In genomic region chr9:64737406-64738201, GRCm38 (mm10) we compare ENCODE assay signal across 8 mouse cellular contexts. TPM values are rescaled to one million over a fixed set of nuclear protein-coding genes. Genes with fewer than 3 reads are reported as not detected.
DNase-seq lines count a peak whose midpoint lies in the region; ATAC-seq and TF ChIP-seq lines count a peak whose summit lies in the region.

Gene Rab11a (minus strand): TSS chr9:64737758.

- ATAC-seq in heart, embryonic 11.5 days (replicated peaks; ENCODE audit: insufficient number of reproducible peaks, low FRiP score, low TSS enrichment): peak; percentile 95
- peak; percentile 95 for ATAC-seq in kidney, embryonic 16.5 days (ENCODE audit: low FRiP score, low TSS enrichment)

- peak within 1 kb of the TSS; percentile 79 for H3K4me3 ChIP-seq in C2C12 (ENCODE audit: insufficient read depth, poor library complexity, severe bottlenecking)
- H3K4me3 ChIP-seq in erythroblast, embryonic 14.5 days (replicated peaks): peak within 1 kb of the TSS; percentile 100
- peak within 1 kb of the TSS; percentile 91 for H3K4me3 ChIP-seq in heart, embryonic 11.5 days (ENCODE audit: low read depth, low read length)
- H3K4me3 ChIP-seq in kidney, embryonic 16.5 days (ENCODE audit: low read length): peak within 1 kb of the TSS; percentile 94
- H3K4me3 ChIP-seq in liver, adult 2 months (ENCODE audit: insufficient read depth, low read depth, low read length): peak within 1 kb of the TSS; percentile 95
- H3K4me3 ChIP-seq in myocyte: peak within 1 kb of the TSS; percentile 89

- H3K4me1 ChIP-seq in erythroblast, embryonic 14.5 days (ENCODE audit: control insufficient read depth): peaks cover 24% of the 10 kb centered on the region
- peaks cover 4% of the 10 kb centered on the region; the same call in 1 of the 2 replicates for H3K4me1 ChIP-seq in heart, embryonic 11.5 days (ENCODE audit: control insufficient read depth, insufficient read depth, low read length)
- peaks cover 3% of the 10 kb centered on the region; the same call in 1 of the 2 replicates for H3K4me1 ChIP-seq in kidney, embryonic 16.5 days (ENCODE audit: insufficient read depth, low read length)
- peaks cover 12% of the 10 kb centered on the region; the same call in 1 of the 2 replicates for H3K4me1 ChIP-seq in liver, adult 2 months (ENCODE audit: control insufficient read depth, insufficient read depth, low read length)

- peak within 1 kb of the TSS; percentile 96 for H3K27ac ChIP-seq in heart, embryonic 11.5 days (ENCODE audit: low read depth, low read length)
- peak within 1 kb of the TSS; percentile 97 for H3K27ac ChIP-seq in kidney, embryonic 16.5 days (ENCODE audit: low read length)
- peak within 1 kb of the TSS; percentile 97 for H3K27ac ChIP-seq in liver, adult 2 months (replicated peaks; ENCODE audit: insufficient read depth, low read depth, low read length)

- peak within 1 kb of the TSS; percentile 90 for H3K9ac ChIP-seq in heart, embryonic 11.5 days (ENCODE audit: low read depth, low read length)
- H3K9ac ChIP-seq in kidney, embryonic 16.5 days (replicated peaks; ENCODE audit: low read length): peak within 1 kb of the TSS; percentile 94
- peak within 1 kb of the TSS; percentile 98 for H3K9ac ChIP-seq in liver, adult 2 months (ENCODE audit: low read depth, low read length)

- DNase-seq in brain, embryonic 14.5 days (ENCODE audit: low read depth): peak; percentile 98
- DNase-seq in liver, adult 2 months (ENCODE audit: extremely low read depth, low read depth, low spot score): peak; percentile 76
- DNase-seq in splenic B cell, adult 2 months (ENCODE audit: low read depth, low spot score): peak; percentile 97

- H3ac ChIP-seq in C2C12 (ENCODE audit: control insufficient read depth, insufficient read length, low read depth) (peak within 1 kb of the TSS; percentile 92), myocyte (ENCODE audit: control insufficient read depth, insufficient read length) (peak within 1 kb of the TSS; percentile 41)

- peak; percentile 91 for TF ChIP-seq POLR2A in brain, embryonic 14.5 days (IDR thresholded peaks at IDR 0.05; ENCODE audit: borderline replicate concordance, extremely low read depth, insufficient read depth, insufficient read length, poor library complexity, severe bottlenecking)
- 0 out of 2 replicates have a peak, but pooled peaks have one; percentile 55 for TF ChIP-seq POLR2A in liver, adult 2 months (IDR thresholded peaks at IDR 0.05; ENCODE audit: extremely low read depth, insufficient read depth, low read length)
- TF ChIP-seq POLR2A in myocyte (IDR thresholded peaks at IDR 0.05; ENCODE audit: insufficient read length, low read depth): peak; percentile 88

- H3K79me2 ChIP-seq in C2C12 (ENCODE audit: control insufficient read depth, insufficient read depth) (peaks cover 48% of the 10 kb centered on the region), myocyte (ENCODE audit: control insufficient read depth, insufficient read depth) (peaks cover 32% of the 10 kb centered on the region)
- peaks cover 10% of the 10 kb centered on the region; the same call in 1 of the 2 replicates for H3K79me2 ChIP-seq in liver, adult 2 months (ENCODE audit: control insufficient read depth, insufficient read depth, low read length)

- H3K9me3 ChIP-seq in erythroblast, embryonic 14.5 days (ENCODE audit: control insufficient read depth, low read length): no peaks in the 10 kb centered on the region
- H3K9me3 ChIP-seq in heart, embryonic 11.5 days (replicated peaks; ENCODE audit: control insufficient read depth, low read length): no peaks in the 10 kb centered on the region
- H3K9me3 ChIP-seq in kidney, embryonic 16.5 days (ENCODE audit: low read length): no peaks in the 10 kb centered on the region

- H3K27me3 ChIP-seq in C2C12 (ENCODE audit: control insufficient read depth, insufficient read depth, insufficient read length) (no peaks in the 10 kb centered on the region), myocyte (ENCODE audit: control insufficient read depth, insufficient read depth, insufficient read length) (no peaks in the 10 kb centered on the region)
- H3K27me3 ChIP-seq in erythroblast, embryonic 14.5 days (ENCODE audit: control insufficient read depth): no peaks in the 10 kb centered on the region
- no peaks in the 10 kb centered on the region for H3K27me3 ChIP-seq in heart, embryonic 11.5 days (ENCODE audit: control insufficient read depth, insufficient read depth, low read length)
- H3K27me3 ChIP-seq in kidney, embryonic 16.5 days (ENCODE audit: insufficient read depth, low read length): no peaks in the 10 kb centered on the region
- no peaks in the 10 kb centered on the region for H3K27me3 ChIP-seq in liver, adult 2 months (ENCODE audit: control insufficient read depth, insufficient read depth, low read length)
- H3K27me3 ChIP-seq in splenic B cell, adult 2 months (ENCODE audit: control insufficient read depth, insufficient read depth, low read length, poor library complexity, severe bottlenecking): no peaks in the 10 kb centered on the region

- under 1% methylated on average over 54 of the region's 61 CpGs for WGBS in heart, embryonic 11.5 days (ENCODE audit: insufficient replicate concordance)
- under 1% methylated on average over 46 of the region's 61 CpGs for WGBS in kidney, embryonic 16.5 days
- WGBS in liver, adult 2 months: under 1% methylated on average over 61 of the region's 61 CpGs

- peaks cover 23% of the 10 kb centered on the region for H3K79me3 ChIP-seq in C2C12 (ENCODE audit: low read depth)

- H3K36me3 ChIP-seq in C2C12 (ENCODE audit: control insufficient read depth, insufficient read depth) (no peaks in the 10 kb centered on the region), myocyte (ENCODE audit: control insufficient read depth, insufficient read depth) (no peaks in the 10 kb centered on the region)
- peaks cover 4% of the 10 kb centered on the region for H3K36me3 ChIP-seq in erythroblast, embryonic 14.5 days (ENCODE audit: control insufficient read depth)
- no peaks in the 10 kb centered on the region for H3K36me3 ChIP-seq in heart, embryonic 11.5 days (ENCODE audit: control insufficient read depth, insufficient read depth, low read length)
- no peaks in the 10 kb centered on the region for H3K36me3 ChIP-seq in kidney, embryonic 16.5 days (ENCODE audit: insufficient read depth, low read length)
- no peaks in the 10 kb centered on the region for H3K36me3 ChIP-seq in liver, adult 2 months (ENCODE audit: control insufficient read depth, insufficient read depth, low read length)
- no peaks in the 10 kb centered on the region for H3K36me3 ChIP-seq in splenic B cell, adult 2 months (ENCODE audit: control insufficient read depth, insufficient read depth, low read length, poor library complexity, severe bottlenecking)

- no peak for TF ChIP-seq CTCF in C2C12 (IDR thresholded peaks at IDR 0.05; ENCODE audit: control insufficient read depth, insufficient read depth, insufficient read length)
- no peak for TF ChIP-seq CTCF in brain, embryonic 14.5 days (IDR thresholded peaks at IDR 0.05; ENCODE audit: borderline replicate concordance, extremely low read depth, insufficient read depth, insufficient read length)
- no peak for TF ChIP-seq CTCF in liver, adult 2 months (IDR thresholded peaks at IDR 0.05; ENCODE audit: low read depth, low read length)

- H3K4me2 ChIP-seq in heart, embryonic 11.5 days: peak within 1 kb of the TSS; percentile 86
- peak within 1 kb of the TSS; percentile 68 for H3K4me2 ChIP-seq in kidney, embryonic 16.5 days (replicated peaks; ENCODE audit: low read depth, low read length)
- H3K4me2 ChIP-seq in myocyte (ENCODE audit: low read depth): peak within 1 kb of the TSS; percentile 87

TF ChIP-seq in C2C12, 6 proteins besides CTCF, POLR2A, EP300 and RAD21:
- TF ChIP-seq MYOD1 (IDR thresholded peaks at IDR 0.05; ENCODE audit: control insufficient read depth, insufficient read length, low read depth) (no peak), MYOG (IDR thresholded peaks at IDR 0.05; ENCODE audit: control insufficient read depth, extremely low read depth, insufficient read length) (no peak), FOSL1 (IDR thresholded peaks at IDR 0.05; ENCODE audit: insufficient read depth, low read length, poor library complexity, severe bottlenecking) (no peak), CEBPB (IDR thresholded peaks at IDR 0.05; ENCODE audit: low read depth) (no peak), USF1 (IDR thresholded peaks at IDR 0.05; ENCODE audit: low read depth) (no peak), MAX (IDR thresholded peaks at IDR 0.05) (no peak)

TF ChIP-seq in myocyte, 11 proteins besides CTCF, POLR2A, EP300 and RAD21:
- no peak for TF ChIP-seq CEBPB (IDR thresholded peaks at IDR 0.05; ENCODE audit: insufficient read depth, poor library complexity, severe bottlenecking)
- peak; percentile 90 for TF ChIP-seq POLR2AphosphoS2 (IDR thresholded peaks at IDR 0.05; ENCODE audit: insufficient read length, low read depth)
- no peak for TF ChIP-seq TCF3 (IDR thresholded peaks at IDR 0.05; ENCODE audit: insufficient read length, low read depth)
- peak in 1 of 3 experiments; percentile 61 for TF ChIP-seq MYOD1 (IDR thresholded peaks at IDR 0.05; ENCODE audit: control insufficient read depth in 1 of 3, insufficient read length in 2 of 3, low read depth in 2 of 3)
- TF ChIP-seq MAX (IDR thresholded peaks at IDR 0.05; ENCODE audit: low read depth): no peak
- TF ChIP-seq TCF12 (IDR thresholded peaks at IDR 0.05; ENCODE audit: insufficient read depth, poor library complexity, severe bottlenecking): no peak
- peak in 1 of 3 experiments; percentile 38 for TF ChIP-seq MYOG (IDR thresholded peaks at IDR 0.05; ENCODE audit: control insufficient read depth in 1 of 3, insufficient read depth in 1 of 3, insufficient read length in 2 of 3, low read depth in 2 of 3)
- TF ChIP-seq E2F4 (IDR thresholded peaks at IDR 0.05; ENCODE audit: insufficient read depth): no peak
- TF ChIP-seq SRF (IDR thresholded peaks at IDR 0.05; ENCODE audit: control insufficient read depth, insufficient read length, low read depth): no peak
TF ChIP-seq in myocyte: peak in this region for 3.

RNA-seq across cellular contexts. Expression of gene Rab11a, which starts in this region (rescaled TPM):
- polyA plus RNA-seq in C2C12 (2012; fragmentation: generic; extraction: Trizol) (92.7 TPM), myocyte (2012; fragmentation: generic; extraction: Trizol) (150 TPM)
- polyA plus RNA-seq in brain, embryonic 14.5 days (2012; rRNA removed): 230 and 306 TPM in 2 replicates
- 32.9 and 35.5 TPM in 2 replicates for polyA plus RNA-seq in erythroblast, embryonic 14.5 days (2012)
- polyA plus RNA-seq in heart, embryonic 11.5 days (2014; fragmentation: Nextera tagmentation; extraction: Ambion mirVana): 360 and 376 TPM in 2 replicates
- 632 and 680 TPM in 2 replicates for polyA plus RNA-seq in kidney, embryonic 16.5 days (2015; fragmentation: Nextera tagmentation; extraction: Ambion mirVana)
- 81.2 and 85.2 TPM in 2 replicates for total RNA-seq in liver, adult 2 months (2014; rRNA removed)
- 57.7 and 69.2 TPM in 2 replicates for polyA plus RNA-seq in liver, adult 2 months (2012; rRNA removed)

Comparison
In these comparisons a context has a peak if more than half of its experiments do, and no peak if none do; other contexts are left out.
1. Peak in every context shown above with its lines: DNase-seq, ATAC-seq, H3K4me3 ChIP-seq and H3K27ac ChIP-seq.